Mouse (Mus musculus) liver, adult (tissue): ENCODE results near the gene Flvcr1.

Experiments used
- GATA4 ChIP-seq: IDR thresholded peaks from 2 replicates; pipeline ENCODE4 v1.6.1; 2014; ENCODE audit warnings: mild to moderate bottlenecking, low read length; ENCODE audit not compliant: insufficient replicate concordance

The Flvcr1 gene

DNA sequence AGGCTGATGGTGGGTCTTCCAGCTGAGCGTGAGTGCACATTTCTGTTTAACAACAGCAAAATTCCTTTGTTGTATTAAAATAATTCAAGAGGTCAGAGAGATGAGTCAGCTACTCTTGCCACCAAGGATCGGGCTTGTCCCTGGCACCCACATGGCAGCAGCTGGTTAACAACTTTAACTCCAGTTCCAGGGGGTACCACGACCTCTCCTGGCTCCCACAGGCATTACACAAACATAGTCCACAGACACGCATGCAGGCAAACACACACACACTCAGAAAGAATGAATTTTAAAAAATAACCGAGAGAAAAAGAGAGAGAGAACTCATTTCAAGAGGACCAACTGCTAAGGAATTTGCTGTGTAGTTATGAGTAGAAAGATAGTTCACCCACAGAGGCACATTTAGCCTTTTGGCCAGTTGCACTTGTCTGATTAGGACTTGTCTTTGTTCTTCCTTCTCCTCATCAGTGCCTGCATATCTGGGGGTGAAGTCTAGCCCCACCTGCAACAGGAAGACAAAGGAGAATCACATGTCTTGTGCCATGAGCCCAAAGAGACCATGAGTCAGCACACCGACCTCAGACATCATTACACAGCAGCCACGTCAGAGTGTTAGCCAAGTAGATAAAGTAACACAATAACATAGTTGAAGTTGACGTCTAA is 29.0 kb upstream of the Flvcr1 start:
- TF ChIP-seq GATA4 = no peak

GRCm38 (mm10) chr1:191053555-191053954 is 27.6 kb upstream of the Flvcr1 start:
- no peak for TF ChIP-seq GATA4

DNA sequence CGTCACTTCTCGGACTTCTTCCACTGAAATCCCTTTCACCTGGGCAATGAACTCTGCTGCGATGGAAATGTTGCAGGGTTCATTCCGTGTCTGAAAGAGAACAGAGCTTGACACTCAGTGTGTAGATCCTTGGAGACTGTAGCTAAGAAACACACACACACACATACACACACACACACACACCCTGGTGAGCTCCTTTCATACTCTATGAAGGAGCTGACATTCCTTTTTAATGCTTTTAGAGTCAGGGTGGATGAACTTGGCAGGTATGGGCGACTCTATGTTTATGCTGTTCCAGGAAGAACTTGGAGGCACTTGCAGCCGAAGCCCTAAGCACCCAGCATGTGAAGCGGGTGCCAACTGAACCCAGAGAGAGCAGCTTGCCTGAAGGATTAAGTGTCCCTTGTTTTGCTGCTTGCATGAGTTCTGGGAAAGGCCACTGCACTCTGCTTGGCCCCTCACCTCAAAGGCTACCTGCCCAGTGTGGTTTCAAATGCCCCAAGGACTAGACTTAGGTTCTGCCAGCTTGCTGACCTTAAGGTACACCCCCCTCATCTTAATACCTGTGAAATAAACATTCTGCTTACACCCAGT is 20.4 kb upstream of the Flvcr1 start:
- TF ChIP-seq GATA4 = no peak

DNA sequence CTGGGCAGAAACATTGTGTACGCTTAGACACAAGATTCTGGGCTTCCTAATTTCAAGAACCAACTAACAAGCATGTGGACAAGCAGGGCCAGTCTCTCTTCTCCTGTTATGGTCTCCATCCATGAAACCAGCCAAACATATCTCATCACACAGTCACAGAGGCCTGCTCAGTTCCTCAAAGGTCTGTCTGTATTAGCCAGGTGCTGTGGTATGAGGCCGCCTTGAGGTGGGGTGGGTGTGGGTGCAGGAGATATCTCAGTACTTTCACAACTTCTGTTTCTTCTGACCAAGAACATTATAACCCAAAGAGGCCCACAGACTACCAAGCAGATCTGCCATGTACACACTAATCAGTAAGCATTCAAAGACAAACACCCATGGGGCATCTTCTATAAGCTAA is 19.3 kb upstream of the Flvcr1 start:
- TF ChIP-seq GATA4 = no peak

DNA sequence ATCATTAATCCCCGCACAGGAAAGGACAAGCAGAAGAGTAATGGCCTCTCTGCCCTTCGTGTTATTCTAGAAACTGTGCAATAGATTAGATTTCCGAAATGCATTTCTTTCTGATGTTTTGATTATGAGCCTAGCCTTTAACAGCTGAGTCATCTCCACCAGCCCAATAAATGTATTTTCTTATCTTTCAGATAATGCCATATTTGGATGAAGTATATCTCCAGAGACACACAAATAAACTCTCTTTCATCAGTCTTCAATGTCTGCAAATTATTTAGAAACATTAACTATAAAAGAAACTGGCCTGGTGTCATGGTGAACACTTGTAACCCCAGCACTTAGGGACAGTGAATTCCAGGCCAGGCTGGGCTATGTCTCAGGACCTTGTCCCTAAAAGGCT is 16.7 kb upstream of the Flvcr1 start:
- no peak for TF ChIP-seq GATA4

- no peak for TF ChIP-seq GATA4
These were observed 16.1 kb upstream of the Flvcr1 start for GRCm38 (mm10) chr1:191042106-191042505.

DNA sequence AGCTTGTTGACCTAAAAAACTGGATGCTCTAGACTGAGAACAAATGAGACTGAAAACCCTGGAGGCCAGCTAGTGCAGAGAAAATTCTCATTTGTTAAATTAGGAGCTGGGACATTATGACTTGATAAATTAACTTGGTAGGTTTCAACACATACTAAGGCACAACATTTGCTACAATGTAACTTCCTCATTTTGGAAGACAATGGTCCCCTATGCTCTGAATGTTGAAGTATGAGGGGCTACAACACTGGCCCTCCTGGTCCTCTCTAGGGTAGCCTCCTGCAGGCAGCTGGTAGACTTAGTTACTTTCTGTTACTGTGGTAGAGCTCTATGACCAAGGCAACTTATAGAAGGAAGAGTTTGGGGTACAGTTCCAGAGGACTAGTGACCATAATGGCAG is 15.4 kb upstream of the Flvcr1 start:
- no peak for TF ChIP-seq GATA4

DNA sequence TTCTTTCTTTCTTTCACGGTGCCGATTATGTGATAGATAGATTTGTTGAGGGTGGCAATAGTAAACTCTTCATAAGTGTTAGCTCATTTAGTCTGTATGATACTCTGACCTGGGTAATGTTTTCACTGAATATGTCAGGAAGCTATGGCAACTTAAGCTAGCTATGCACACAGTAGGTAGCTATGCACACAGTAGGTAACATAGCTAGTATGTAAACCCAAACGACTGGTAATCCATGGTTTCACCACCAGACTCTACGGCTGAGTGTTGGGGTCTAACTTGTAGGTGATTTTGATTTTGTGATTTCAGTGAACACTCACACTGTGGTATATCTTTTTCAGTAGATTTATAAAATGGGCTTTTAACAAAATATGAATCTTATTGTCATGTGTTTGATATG is 12.0 kb upstream of the Flvcr1 start:
- TF ChIP-seq GATA4 = no peak

DNA sequence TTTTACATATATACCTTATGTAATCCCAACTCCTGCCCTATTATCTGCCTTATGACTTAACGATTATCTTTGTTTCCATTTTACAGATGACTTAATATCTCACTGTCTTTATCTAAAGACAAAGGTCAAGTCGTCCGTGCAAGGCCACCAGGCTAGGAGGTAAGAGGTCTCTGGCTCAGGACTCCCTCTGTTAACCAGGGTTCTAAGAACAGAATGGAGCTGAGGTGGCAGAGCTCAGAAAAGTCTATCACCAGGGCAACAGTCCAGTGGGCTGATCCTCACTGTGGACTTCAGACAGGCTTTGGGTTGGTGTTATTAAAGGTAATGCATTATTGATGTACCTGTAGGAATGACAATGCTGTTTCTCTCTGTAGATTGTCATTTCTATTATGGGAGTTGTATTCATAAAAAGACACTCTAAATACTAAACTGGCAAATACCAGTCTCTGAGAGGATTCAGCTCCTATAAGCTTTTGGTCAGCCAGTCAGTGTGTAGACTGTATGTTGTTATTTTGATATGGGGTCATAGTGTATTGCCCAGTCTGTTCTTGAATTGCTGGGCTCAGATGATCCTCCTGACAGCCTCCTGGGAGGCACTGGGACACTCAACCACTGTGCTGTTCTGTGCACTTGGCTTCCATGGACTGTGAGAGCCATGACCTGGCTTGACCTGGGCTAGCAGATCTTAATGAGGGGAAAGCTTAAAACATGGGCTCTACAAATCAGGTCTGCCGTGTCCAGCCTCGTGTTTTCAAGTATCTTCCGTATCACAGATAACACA is 10.8 kb upstream of the Flvcr1 start, which contains the start of gene Spata45:
TSS of gene Spata45 (plus strand) at position 86 of the 781 bp plus-strand sequence.
- TF ChIP-seq GATA4 = no peak

DNA sequence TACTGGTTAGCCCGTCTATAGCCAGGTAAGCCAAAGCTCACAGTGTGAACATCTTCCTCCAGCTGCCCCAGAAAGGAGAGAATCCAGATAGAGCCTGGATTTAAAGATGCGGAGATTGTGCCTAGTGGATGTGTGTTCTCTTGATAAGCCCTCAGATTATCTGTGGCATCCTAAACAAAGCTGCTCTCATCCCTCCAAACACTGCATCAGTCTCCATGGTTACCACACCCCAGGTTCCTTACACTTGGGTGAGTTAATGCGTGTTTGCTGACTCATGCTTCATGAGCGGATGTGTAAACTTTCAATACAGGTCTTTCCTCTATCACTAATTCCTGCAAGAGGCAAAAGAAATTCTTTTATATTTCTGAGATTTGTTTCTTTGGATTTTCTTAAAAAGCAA is 9.7 kb upstream of the Flvcr1 start:
- no peak for TF ChIP-seq GATA4

- TF ChIP-seq GATA4 = no peak
These were observed 4.2 kb upstream of the Flvcr1 start for GRCm38 (mm10) chr1:191030182-191030581.

DNA sequence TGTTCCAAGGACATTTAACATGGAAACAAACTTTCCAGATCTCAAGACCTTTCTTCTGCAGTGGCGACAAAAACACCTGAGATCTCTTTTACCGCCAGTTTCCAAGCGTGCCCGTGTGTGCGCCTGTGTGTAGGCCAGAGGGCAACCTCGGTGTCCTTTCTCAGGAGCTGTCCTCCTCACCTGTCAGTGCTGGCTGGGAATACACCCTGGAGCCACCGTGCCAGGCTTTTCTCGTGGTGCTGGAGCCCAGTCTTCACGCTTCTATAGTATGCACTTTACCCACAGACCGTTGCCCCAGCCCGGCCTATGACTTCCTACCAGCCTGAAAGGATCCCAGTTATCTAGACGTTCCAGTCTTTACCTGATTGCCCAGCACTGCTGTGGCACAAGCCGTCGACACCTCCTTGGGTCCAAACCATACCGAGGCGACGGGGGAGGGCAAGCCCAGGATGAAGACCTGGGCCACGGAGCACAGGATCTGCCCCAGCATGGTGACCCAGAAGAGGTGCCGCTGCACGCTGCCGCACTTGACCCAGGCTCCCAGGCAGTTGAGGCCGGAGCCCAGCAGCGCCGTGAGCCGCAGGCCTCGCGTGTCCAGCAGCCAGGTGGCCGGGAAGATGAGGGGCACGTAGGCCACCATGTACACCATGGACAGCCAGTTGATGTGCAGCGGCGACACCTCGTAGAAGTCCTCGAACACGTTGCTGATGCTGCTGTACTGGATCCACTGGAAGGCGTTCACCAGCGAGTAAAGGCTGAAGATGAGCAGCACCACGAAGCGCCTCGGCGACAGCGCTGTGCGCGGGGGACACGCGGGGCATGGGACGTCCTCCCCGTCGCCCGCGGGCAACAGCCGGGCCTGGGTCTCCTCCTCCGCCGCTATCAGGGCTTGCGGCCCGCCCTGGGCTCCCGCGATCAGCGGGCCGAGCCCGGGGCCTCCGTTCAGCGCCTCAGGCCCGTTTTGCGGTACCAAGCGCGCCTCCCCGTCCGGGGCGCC is 644 bp downstream of the Flvcr1 start:
- no peak for TF ChIP-seq GATA4

- no peak for TF ChIP-seq GATA4
These were observed 2.8 kb downstream of the Flvcr1 start for GRCm38 (mm10) chr1:191023140-191023539.

- TF ChIP-seq GATA4 = no peak
These were observed 4.9 kb downstream of the Flvcr1 start for GRCm38 (mm10) chr1:191021016-191021415.
